Mouse (Mus musculus) hindbrain, embryonic 14.5 days (tissue): ENCODE measurements at regions not wholly inside any gene's neighbourhood (a gene's known extent, or its start where the extent isn't known, plus 50 kb on each side); places are given as distances from the start of the nearest gene placed in this dataset.

Experiments used
- ATAC-seq: fragments of 200-750 bp; cut with Nextera tagmentation; 2 replicates; pipeline ENCODE4 v1.8.0; 2017; ENCODE audit warnings: moderate number of reproducible peaks, mild to moderate bottlenecking, moderate TSS enrichment, moderate library complexity; ENCODE audit not compliant: low FRiP score
- DNase-seq: peaks from one replicate; pipeline ENCODE4 v3.0.0-alpha.2; 2015; ENCODE audit warnings: low spot score
- H3K27ac ChIP-seq: fragments of 300-500 bp; sonication (generic); 2 replicates; pipeline ENCODE4 v1.5.1; 2014; ENCODE audit warnings: mild to moderate bottlenecking, moderate library complexity
- H3K27me3 ChIP-seq: fragments of 300-500 bp; sonication (generic); 2 replicates; pipeline ENCODE4 v1.6.1; 2014; ENCODE audit warnings: mild to moderate bottlenecking, low read length, mixed read lengths; ENCODE audit not compliant: control insufficient read depth, insufficient read depth
- H3K36me3 ChIP-seq: fragments of 300-500 bp; sonication (generic); replicated peaks from 2 replicates; pipeline ENCODE4 v1.6.1; 2014; ENCODE audit not compliant: control insufficient read depth, insufficient read depth
- H3K4me1 ChIP-seq: fragments of 300-500 bp; sonication (generic); replicated peaks from 2 replicates; pipeline ENCODE4 v1.6.1; 2014; ENCODE audit warnings: antibody characterized with exemption, low read length, mixed read lengths; ENCODE audit not compliant: control insufficient read depth, insufficient read depth
- H3K4me2 ChIP-seq: fragments of 300-500 bp; sonication (generic); replicated peaks from 2 replicates; pipeline ENCODE4 v1.6.1; 2014; ENCODE audit warnings: mild to moderate bottlenecking, moderate library complexity
- H3K4me3 ChIP-seq: fragments of 300-500 bp; sonication (generic); replicated peaks from 2 replicates; pipeline ENCODE4 v1.5.1; 2014; ENCODE audit warnings: mild to moderate bottlenecking, low read length
- H3K9ac ChIP-seq: fragments of 300-500 bp; sonication (generic); 2 replicates; pipeline ENCODE4 v1.6.1; 2014
- H3K9me3 ChIP-seq: fragments of 300-500 bp; sonication (generic); 2 replicates; pipeline ENCODE4 v1.6.1; 2016; ENCODE audit warnings: low read length; ENCODE audit not compliant: control insufficient read depth
- WGBS: fragments of 180-500 bp; shearing (Covaris S2); extraction: QIAGEN DNeasy Blood & Tissue Kit; methylation state at CpG from one replicate; pipeline ENCODE4 v1.1.7; 2014; 5-methylcytosine and 5-hydroxymethylcytosine counted together

DNA sequence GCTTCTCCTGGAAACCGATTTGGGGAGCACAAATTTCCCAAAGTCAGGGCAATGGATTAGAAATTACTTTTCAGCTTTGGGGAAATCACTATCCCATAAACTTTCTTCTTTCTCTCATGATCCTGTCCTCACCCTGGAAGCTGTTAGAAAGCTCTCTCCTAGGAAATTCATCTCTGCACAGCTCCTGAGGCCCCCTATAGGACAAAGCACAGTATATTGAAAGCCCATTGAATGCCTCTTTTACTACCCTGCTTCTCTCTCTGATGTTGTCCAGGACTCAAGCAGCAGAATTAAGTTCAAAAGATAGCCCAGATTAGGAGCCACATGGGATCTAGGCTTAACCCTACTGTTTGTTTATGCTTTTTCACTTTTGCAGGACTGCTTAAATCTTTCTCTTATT lies 139.3 kb upstream of the Rnf219 start:
- no peaks in the 10 kb centered on the region for H3K27me3 ChIP-seq
- DNase-seq: no peak
- no peak overlapping the region for H3K9ac ChIP-seq
- no peaks in the 10 kb centered on the region for H3K9me3 ChIP-seq
- H3K4me1 ChIP-seq: no peaks in the 10 kb centered on the region
- 79% methylated on average over 1 of the region's 1 CpGs for WGBS
- H3K4me3 ChIP-seq: no peak overlapping the region
- H3K27ac ChIP-seq: no peak overlapping the region
- H3K4me2 ChIP-seq: no peak overlapping the region
- no peaks in the 10 kb centered on the region for H3K36me3 ChIP-seq
- no peak for ATAC-seq

DNA sequence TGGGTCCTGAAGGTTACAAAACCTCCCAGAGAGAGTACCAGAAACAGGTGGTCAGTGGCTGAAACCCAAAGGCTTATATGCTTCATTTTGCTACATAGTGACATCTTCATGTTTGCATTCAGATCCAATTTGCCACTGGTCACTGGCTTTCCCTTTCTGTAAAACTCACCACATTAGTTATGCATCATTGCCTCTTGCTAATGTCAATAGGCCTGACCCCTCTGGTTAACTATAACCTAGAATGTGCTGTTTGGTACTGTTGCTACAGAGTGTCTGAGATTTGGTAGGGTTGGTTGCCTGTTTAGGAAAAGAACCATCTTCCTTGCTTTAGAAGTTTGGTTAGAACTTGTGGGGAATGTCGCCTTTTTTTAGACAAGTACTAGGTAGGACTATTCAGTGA lies 136.3 kb upstream of the Rnf219 start:
- no peaks in the 10 kb centered on the region for H3K36me3 ChIP-seq
- H3K4me3 ChIP-seq: no peak overlapping the region
- ATAC-seq (no peak), DNase-seq (no peak)
- no peaks in the 10 kb centered on the region for H3K27me3 ChIP-seq
- H3K9me3 ChIP-seq: no peaks in the 10 kb centered on the region
- no peak overlapping the region for H3K9ac ChIP-seq
- no peak overlapping the region for H3K4me2 ChIP-seq
- H3K4me1 ChIP-seq: no peaks in the 10 kb centered on the region
- H3K27ac ChIP-seq: no peak overlapping the region
- 82% methylated on average over 1 of the region's 1 CpGs for WGBS

DNA sequence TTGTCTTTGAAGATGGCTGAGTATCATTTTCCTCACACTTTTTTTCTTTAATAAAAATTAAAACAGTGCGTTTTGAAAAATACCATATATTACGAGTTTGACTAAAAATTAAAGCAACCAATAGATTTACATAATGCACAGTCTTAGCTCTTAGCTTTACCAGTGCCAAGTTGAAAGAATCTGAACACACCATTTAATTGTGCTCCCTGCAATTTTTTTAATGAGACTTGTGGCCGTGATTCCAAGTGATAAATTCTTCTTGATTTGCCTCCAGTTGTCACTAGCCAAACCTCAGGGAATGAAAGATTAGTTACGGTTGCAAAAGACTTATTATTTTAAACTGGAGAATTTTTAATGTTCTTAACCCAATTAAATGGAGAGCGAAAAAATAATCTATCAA lies 127.5 kb upstream of the Rnf219 start:
- WGBS: 66% methylated on average over 5 of the region's 5 CpGs
- Histone ChIP-seq H3K9ac (no peak overlapping the region), H3K27me3 (no peaks in the 10 kb centered on the region), H3K4me2 (no peak overlapping the region), H3K27ac (no peak overlapping the region), H3K4me1 (0 out of 2 replicates have a peak, but pooled peaks cover 8% of the 10 kb centered on the region), H3K36me3 (no peaks in the 10 kb centered on the region), H3K9me3 (no peaks in the 10 kb centered on the region), H3K4me3 (no peak overlapping the region)
- DNase-seq (no peak), ATAC-seq (no peak)

DNA sequence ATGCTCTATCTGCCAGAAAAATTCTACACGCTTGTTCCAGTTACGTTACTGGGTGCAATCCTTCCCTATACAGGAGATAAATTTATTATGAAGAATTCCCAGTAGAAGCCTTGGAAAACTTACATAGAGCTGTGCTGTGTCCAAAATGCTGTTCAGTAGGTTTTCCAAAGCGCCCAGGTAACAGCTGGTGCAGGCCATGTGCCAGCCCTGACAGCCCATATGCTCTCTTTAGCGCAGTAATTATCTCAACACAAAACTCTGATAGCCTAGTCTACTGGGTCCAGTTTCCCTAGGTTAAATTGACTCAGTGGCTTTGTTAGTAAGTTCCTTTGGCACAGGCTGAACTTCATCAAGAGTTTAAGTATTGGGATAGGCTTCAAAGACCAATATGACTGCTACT lies 122.2 kb upstream of the Rnf219 start:
- no peaks in the 10 kb centered on the region for H3K36me3 ChIP-seq
- WGBS: 71% methylated on average over 4 of the region's 4 CpGs
- no peak overlapping the region for H3K4me2 ChIP-seq
- H3K27ac ChIP-seq: no peak overlapping the region
- no peak overlapping the region for H3K4me3 ChIP-seq
- DNase-seq: peak; percentile 47
- H3K4me1 ChIP-seq: 0 out of 2 replicates have a peak, but pooled peaks cover 7% of the 10 kb centered on the region
- no peaks in the 10 kb centered on the region for H3K9me3 ChIP-seq
- no peak overlapping the region for H3K9ac ChIP-seq
- no peaks in the 10 kb centered on the region for H3K27me3 ChIP-seq
- no peak for ATAC-seq

DNA sequence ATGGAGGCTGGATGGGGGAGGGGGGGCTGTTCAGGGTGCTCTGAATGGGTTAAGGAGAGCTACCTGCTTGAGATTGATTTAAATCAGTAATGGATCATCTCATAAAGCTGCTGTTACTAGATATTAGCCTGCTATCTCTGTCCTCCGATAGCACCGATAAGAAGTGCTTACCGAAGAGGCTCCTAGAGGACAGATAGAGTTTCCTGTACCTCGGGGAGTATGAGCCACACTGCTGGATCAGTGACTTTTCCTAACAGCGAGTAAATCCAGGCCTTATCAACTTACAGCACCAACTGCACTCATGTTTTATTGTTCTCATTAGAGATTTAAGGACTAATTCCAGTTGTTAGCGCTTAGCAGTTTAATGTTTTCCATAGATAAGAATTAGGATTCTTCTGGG lies 120.3 kb upstream of the Rnf219 start:
- no peak overlapping the region; the same call in 1 of the 2 replicates for H3K9ac ChIP-seq

DNA sequence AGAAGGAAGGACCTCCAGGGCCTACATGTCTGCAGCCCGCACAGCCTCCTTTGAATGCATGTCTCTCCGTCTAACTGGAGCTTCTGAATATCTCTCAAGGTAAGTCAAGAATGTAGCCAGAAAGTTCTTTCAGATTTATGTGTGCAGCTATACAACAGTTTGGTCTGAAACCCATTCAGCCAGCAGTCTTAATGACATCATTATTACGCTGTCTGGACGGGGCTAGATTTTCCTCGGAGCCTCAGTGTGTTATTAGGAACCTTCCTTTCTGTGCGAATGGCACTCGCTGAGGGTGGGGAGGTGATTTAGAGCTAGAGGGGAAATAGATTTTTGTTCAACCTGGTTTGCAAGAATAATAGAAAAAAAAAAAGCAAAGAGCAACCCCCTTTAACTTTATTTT lies 116.9 kb upstream of the Rnf219 start:
- Histone ChIP-seq H3K36me3 (no peaks in the 10 kb centered on the region), H3K27ac (peak overlapping the region; percentile 9; the same call in 1 of the 2 replicates), H3K4me1 (no peaks in the 10 kb centered on the region), H3K27me3 (no peaks in the 10 kb centered on the region), H3K9me3 (no peaks in the 10 kb centered on the region), H3K4me2 (0 out of 2 replicates have a peak overlapping the region, but pooled peaks have one; percentile 0), H3K9ac (peak overlapping the region; percentile 22; the same call in 1 of the 2 replicates), H3K4me3 (no peak overlapping the region)
- DNase-seq (no peak), ATAC-seq (no peak)
- WGBS: 52% methylated on average over 7 of the region's 7 CpGs

More for the DNA sequence above, 120.3 kb upstream of the Rnf219 start:
- Histone ChIP-seq H3K27ac (no peak overlapping the region), H3K9me3 (no peaks in the 10 kb centered on the region), H3K36me3 (no peaks in the 10 kb centered on the region), H3K4me1 (no peaks in the 10 kb centered on the region), H3K4me3 (no peak overlapping the region), H3K4me2 (0 out of 2 replicates have a peak overlapping the region, but pooled peaks have one; percentile 22), H3K27me3 (no peaks in the 10 kb centered on the region)
- no peak for ATAC-seq
- DNase-seq: no peak
- 66% methylated on average over 6 of the region's 6 CpGs for WGBS

DNA sequence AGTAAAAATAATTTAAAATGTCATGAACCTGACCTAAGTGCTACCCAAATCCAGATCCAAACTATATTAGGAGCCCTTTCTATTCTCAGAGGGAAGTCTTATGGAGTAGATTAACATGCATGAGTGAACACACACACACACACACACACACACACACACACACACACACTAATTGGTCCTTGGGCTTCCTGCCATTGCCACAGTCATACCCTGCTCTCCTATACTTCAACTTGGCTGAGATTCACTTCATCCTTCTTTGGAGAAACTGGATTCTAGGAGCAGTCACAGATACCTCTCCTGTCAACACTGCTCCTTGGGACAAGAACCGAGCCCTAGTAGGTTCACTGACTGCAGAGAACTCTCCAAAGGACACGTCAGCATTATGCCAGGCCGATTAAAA lies 89.0 kb upstream of the Rnf219 start:
- H3K36me3 ChIP-seq: no peaks in the 10 kb centered on the region
- ATAC-seq: no peak
- H3K27me3 ChIP-seq: no peaks in the 10 kb centered on the region
- WGBS: 66% methylated on average over 3 of the region's 3 CpGs
- H3K4me1 ChIP-seq: no peaks in the 10 kb centered on the region
- no peaks in the 10 kb centered on the region for H3K9me3 ChIP-seq
- DNase-seq: peak; percentile 32
- H3K9ac ChIP-seq: no peak overlapping the region
- no peak overlapping the region for H3K4me2 ChIP-seq
- H3K4me3 ChIP-seq: no peak overlapping the region
- H3K27ac ChIP-seq: no peak overlapping the region

DNA sequence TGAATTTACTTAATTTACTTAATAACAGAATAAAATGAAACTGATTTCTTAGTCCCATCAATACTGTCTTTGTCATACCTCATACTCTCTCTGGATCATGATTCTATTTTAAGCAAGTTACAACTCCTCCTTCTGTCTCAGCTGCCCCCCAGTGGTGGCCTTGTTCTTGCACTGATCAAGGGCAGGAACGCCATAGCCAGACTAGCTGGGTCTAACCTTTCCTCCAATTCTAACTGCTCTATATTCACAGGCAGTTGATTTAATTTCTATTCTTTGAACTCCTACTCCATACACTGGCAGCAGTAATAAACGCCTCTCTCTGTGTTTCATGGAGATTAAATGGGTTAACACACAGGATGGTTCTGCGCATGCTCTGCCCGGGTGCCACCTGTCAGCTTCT lies 87.9 kb upstream of the Rnf219 start:
- Histone ChIP-seq H3K27ac (no peak overlapping the region), H3K9ac (no peak overlapping the region), H3K4me1 (no peaks in the 10 kb centered on the region), H3K4me3 (no peak overlapping the region), H3K36me3 (no peaks in the 10 kb centered on the region), H3K27me3 (no peaks in the 10 kb centered on the region), H3K9me3 (no peaks in the 10 kb centered on the region), H3K4me2 (no peak overlapping the region)
- DNase-seq (no peak), ATAC-seq (no peak)
- 76% methylated on average over 4 of the region's 4 CpGs for WGBS

DNA sequence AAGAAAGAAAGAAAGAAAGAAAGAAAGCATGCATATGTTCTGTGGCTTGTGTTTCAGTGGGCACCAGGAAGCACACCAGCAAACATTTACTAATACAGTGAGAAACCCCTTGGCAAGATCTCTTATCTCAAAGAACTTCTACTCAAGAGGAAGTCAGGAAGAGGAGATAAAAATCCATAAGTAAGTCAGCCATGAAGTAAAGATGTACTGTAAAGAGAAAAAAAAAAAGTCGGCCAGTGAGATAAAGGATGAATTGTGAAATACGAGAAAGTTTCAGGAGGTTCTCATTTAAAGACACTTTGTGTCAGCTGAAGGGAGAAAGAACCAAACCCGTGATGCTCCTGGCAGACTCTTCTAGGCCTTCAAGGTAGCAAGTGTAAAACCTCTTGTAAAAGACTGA lies 72.4 kb upstream of the Rnf219 start:
- H3K27ac ChIP-seq: no peak overlapping the region
- no peaks in the 10 kb centered on the region for H3K4me1 ChIP-seq
- 90% methylated on average over 3 of the region's 3 CpGs for WGBS
- H3K4me3 ChIP-seq: no peak overlapping the region
- no peaks in the 10 kb centered on the region for H3K9me3 ChIP-seq
- no peak overlapping the region for H3K9ac ChIP-seq
- H3K4me2 ChIP-seq: no peak overlapping the region
- DNase-seq (no peak), ATAC-seq (no peak)
- no peaks in the 10 kb centered on the region for H3K27me3 ChIP-seq
- H3K36me3 ChIP-seq: no peaks in the 10 kb centered on the region
